Mouse (Mus musculus) adipocyte (in vitro differentiated cells): Measurements from ENCODE around the gene Gpr108.
A peak's percentile ranks its signal among the peaks of the same experiment; 100 is the strongest.

Experiments used
- DNase-seq: peaks from one replicate; pipeline ENCODE4 v3.0.0-alpha.2; 2016; ENCODE audit warnings: low spot score

Gpr108 gene

GRCm38 (mm10) chr17:57245311-57245929 lies 2.8 kb downstream of the Gpr108 start:
- no peak for DNase-seq

DNA sequence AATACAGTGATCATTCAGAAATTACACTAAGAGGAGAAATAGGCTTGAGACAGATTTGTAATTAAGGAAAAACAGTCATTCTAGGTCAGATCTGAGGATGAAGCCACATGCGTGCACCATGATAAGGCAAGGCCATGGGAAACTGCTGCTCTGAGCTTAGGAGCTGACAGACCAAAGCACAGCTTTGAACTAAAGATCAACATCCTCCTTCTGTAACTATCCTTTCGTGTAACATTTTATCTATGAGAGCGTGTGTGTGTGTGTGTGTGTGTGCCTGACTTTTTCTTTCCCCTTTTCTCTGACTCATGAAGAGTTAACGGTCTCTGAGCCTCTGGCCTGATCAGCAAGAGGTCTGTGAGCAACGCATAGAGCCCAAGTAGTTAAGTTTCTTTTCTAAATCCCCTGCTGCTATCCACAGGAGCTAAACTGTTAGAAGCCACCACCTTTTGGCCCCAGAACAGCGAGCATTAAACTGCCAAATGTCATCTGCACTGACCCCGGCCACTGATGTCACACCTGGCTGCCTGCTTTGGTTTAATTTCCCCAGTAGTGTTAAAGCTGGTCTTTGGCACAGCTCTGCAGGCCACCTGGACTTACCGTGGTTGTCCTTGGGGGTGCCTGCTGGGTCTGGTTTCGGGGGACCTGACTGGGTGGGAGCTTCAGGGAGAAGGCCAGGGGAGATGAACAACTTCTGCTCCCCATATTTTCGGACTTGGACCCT lies 4.4 kb downstream of the Gpr108 start:
- DNase-seq, result no peak

- no peak for DNase-seq
These were observed 11.1 kb downstream of the Gpr108 start for GRCm38 (mm10) chr17:57237181-57237580.

- no peak for DNase-seq
These were observed 12.4 kb downstream of the Gpr108 start for GRCm38 (mm10) chr17:57235803-57236202.

GRCm38 (mm10) chr17:57234254-57234928 lies 13.9 kb downstream of the Gpr108 start:
- DNase-seq, result peak; percentile 29

DNA sequence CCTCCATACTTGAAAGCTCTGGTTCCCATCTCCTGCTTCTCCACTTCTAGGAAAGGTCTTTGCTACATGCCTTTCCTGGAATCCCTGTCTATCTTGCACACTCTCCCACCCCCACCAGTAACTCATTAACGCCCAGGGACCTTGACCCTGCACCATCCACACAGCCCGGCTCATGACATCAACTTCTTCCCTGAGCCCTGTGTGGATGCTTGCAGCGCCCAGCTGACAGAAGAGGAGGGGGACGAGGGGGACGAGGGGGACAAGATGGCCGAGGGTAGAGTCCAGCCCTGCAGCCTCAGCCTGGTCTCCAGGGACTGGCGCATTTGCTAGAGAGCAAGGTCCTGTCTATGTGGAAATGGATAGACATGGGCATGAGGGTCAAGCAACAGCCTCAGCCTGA lies 15.2 kb downstream of the Gpr108 start:
- DNase-seq, result no peak

- no peak for DNase-seq
These were observed 16.0 kb downstream of the Gpr108 start for GRCm38 (mm10) chr17:57232200-57232599.

GRCm38 (mm10) chr17:57231321-57231771 lies 16.9 kb downstream of the Gpr108 start:
- DNase-seq, result peak; percentile 85

DNA sequence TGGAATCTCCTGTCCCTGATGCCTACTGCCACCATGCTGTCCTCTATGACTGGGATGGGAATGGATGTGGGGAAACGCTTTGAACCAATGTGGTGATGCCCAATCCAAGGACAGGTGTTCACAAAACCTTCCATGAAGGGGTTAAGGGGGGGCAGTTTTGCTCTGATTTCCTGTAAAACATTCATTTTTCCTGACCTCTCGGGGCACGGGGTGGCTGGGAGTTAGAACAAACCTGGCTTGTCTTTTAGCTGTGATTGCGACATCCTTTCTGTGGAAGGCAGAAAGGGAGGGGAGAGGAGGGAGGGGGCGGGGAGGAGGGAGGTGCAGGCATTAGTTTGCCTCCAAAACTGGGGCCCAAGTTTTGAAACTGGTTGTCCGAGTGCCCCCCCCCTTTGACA lies 17.5 kb downstream of the Gpr108 start:
- DNase-seq, result peak; percentile 89

GRCm38 (mm10) chr17:57229851-57230727 lies 18.2 kb downstream of the Gpr108 start:
- peak; percentile 24 for DNase-seq

GRCm38 (mm10) chr17:57228873-57229272 lies 19.4 kb downstream of the Gpr108 start:
- DNase-seq, result no peak

DNA sequence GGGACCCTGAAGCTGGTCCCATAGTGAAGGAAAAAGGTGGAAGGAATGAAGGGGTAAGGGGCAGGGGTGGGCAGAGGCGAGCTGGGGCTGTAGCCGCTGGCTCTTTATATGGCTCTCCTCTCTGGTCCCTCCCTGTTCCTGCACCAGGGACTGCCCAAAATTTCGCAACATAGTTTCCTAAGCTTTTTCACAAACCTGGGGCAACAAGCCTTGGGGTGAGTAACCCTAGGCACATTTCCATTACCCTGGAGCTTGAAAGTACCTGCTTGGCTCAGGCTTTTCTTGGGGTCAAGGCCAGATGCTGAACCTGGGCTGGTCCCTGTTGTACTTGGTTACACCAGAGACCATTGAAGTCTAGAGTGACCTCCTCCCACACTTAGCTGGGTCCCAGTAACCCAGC lies 20.2 kb downstream of the Gpr108 start, which contains the start of gene C3:
TSS of gene C3 (minus strand) at position 123 of the 400 bp plus-strand sequence.
- DNase-seq, result peak; percentile 88

DNA sequence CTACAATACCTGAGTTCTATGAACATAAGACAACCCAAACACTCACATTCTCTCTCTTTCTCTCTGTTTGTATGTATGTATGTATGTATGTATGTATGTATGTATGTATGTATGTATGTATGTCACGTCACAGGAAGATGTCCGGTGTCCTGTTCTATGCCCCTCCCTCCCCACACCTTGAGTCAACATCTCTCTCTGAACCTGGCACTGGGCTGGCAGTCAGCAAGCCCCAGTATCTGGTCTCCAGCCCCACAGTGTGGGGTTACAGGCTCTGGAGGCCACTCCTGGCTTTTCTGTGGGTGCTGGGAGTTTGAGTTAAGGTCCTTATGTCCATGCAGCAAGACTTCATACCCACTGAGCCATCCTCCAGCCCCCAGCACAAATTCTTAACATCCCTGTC lies 20.8 kb downstream of the Gpr108 start:
- no peak for DNase-seq

- DNase-seq, result no peak
These were observed 24.9 kb downstream of the Gpr108 start for GRCm38 (mm10) chr17:57223313-57223712.

DNA sequence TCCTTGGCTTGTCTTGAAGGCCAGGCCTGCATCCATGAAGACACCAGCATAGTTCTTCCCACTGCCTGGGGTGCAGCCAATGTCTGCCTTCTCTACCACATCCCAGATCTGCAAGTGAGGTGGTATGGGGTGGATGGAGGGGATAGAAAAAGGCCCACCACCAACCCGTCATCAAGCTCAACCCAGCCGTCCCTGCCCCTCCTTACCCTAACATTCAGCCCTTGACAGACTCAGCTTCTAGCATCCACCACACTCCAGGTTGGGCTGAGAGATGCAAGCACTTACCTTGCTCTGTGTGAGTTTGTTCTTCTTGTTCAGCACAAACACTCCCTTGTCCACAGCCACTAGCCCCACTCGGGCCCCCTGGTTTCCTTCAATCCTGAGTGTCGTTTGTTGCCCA lies 26.3 kb downstream of the Gpr108 start:
- DNase-seq, result no peak

- DNase-seq, result peak; percentile 79
These were observed 28.4 kb downstream of the Gpr108 start for GRCm38 (mm10) chr17:57219884-57220207.

- DNase-seq, result peak; percentile 67
These were observed 28.9 kb downstream of the Gpr108 start for GRCm38 (mm10) chr17:57219167-57219883.

GRCm38 (mm10) chr17:57218335-57218900 lies 29.8 kb downstream of the Gpr108 start:
- no peak for DNase-seq

DNA sequence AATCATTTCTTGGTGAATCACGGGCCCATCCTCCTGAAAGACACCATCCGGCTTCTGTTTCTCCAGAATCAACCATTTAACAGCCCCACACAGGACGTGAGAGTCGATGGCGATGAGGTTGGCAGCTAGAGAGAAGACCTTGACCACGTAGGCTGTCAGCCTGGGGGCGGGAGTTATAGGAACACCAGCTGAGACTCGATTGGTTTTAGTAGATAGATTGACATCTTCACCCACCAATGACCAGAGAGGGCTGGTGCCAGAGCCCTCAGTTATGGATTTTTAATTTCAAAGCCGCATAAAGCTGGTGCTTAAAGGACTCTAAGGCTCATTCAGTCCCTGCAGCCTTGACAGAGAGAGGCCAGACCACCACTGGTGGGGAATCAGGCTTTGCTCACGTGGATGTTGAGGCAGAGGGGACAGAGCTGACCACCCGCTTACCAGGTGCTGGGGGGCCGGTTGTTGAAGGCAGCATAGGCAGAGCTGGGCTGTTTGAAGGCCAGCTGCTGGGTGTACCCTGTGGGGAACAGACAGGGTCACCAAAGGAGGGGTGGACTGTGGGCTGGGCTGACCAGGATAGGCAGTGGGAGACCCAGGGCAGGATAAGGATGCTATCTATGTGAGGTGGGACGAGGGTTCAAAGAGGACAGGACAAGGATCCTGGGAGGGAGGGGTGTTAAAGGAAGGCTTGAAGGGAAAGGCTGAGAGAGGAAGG lies 33.4 kb downstream of the Gpr108 start:
- peak; percentile 29 for DNase-seq

DNA sequence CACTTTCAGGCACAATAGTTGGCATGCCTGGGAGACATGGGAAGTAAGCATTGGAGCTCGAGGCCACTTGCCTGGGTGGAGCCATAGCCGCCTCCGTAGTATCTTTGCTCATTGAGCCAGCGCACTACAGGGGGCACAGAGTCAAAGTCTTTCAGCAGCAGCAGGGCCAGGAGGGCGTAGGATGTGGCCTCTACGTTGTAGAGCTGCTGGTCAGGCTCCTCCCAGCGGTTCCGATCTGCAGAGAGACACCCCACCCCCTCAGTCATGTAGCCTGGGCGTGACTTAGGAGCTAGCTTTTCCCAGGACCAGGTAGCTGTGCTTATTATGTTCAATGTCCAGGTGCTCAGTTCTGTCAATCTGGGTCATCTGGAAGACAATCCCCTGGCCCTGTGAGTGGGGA lies 36.7 kb downstream of the Gpr108 start:
- no peak for DNase-seq

GRCm38 (mm10) chr17:57209330-57209729 lies 38.9 kb downstream of the Gpr108 start:
- DNase-seq, result no peak
